Mouse (Mus musculus): ENCODE results near the gene Htra2.

Htra2 gene

GRCm38 (mm10) chr6:83070311-83071219, 15.5 kb upstream of the Htra2 start:
- no peak for DNase-seq (ENCODE audit: low spot score in 2 of 2)

- DNase-seq (ENCODE audit: low spot score in 2 of 2) = no peak
These were observed 15.0 kb upstream of the Htra2 start, which contains the start of gene Tlx2 for GRCm38 (mm10) chr6:83070247-83070310. Gene Tlx2, minus strand, starts transcription at chr6:83070293.

GRCm38 (mm10) chr6:83069488-83070246, 14.6 kb upstream of the Htra2 start:
- DNase-seq (ENCODE audit: low spot score in 2 of 2) = no peak

GRCm38 (mm10) chr6:83068706-83069487, 13.8 kb upstream of the Htra2 start:
- DNase-seq (ENCODE audit: low spot score in 2 of 2) = no peak

GRCm38 (mm10) chr6:83068221-83068620, 13.1 kb upstream of the Htra2 start:
- no peak for DNase-seq (ENCODE audit: low spot score in 2 of 2)

- DNase-seq (ENCODE audit: low spot score in 2 of 2) = no peak
These were observed 11.4 kb upstream of the Htra2 start for GRCm38 (mm10) chr6:83066441-83066840.

GRCm38 (mm10) chr6:83065995-83066394, 10.9 kb upstream of the Htra2 start:
- DNase-seq (ENCODE audit: low spot score in 2 of 2) = no peak

- no peak for DNase-seq (ENCODE audit: low spot score in 2 of 2)
These were observed 3.7 kb upstream of the Htra2 start for GRCm38 (mm10) chr6:83058725-83059124.

- peak in 1 of 2 experiments; percentile 44 for DNase-seq (ENCODE audit: low spot score in 2 of 2)
These were observed 2.7 kb upstream of the Htra2 start, which contains the start of gene Dqx1 for GRCm38 (mm10) chr6:83057790-83058189. Gene Dqx1, plus strand, starts transcription at chr6:83057844.

- peak; percentile 96 to 98 for DNase-seq (ENCODE audit: low spot score in 2 of 2)
These were observed 810 bp downstream of the Htra2 start, which contains the start of gene Aup1 for GRCm38 (mm10) chr6:83054074-83054851. Gene Aup1, plus strand, starts transcription at chr6:83054521.

GRCm38 (mm10) chr6:83053136-83053960, 1.7 kb downstream of the Htra2 start:
- DNase-seq (ENCODE audit: low spot score in 2 of 2) = peak in 1 of 2 experiments; percentile 42

GRCm38 (mm10) chr6:83049367-83049766, 5.7 kb downstream of the Htra2 start:
- DNase-seq (ENCODE audit: low spot score in 2 of 2) = no peak

- DNase-seq (ENCODE audit: low spot score in 2 of 2) = no peak
These were observed 10.3 kb downstream of the Htra2 start for GRCm38 (mm10) chr6:83044742-83045141.

GRCm38 (mm10) chr6:83043993-83044392, 11.1 kb downstream of the Htra2 start:
- no peak for DNase-seq (ENCODE audit: low spot score in 2 of 2)

GRCm38 (mm10) chr6:83043561-83043960, 11.5 kb downstream of the Htra2 start:
- DNase-seq (ENCODE audit: low spot score in 2 of 2) = no peak

GRCm38 (mm10) chr6:83040601-83041000, 14.5 kb downstream of the Htra2 start:
- no peak for DNase-seq (ENCODE audit: low spot score in 2 of 2)

GRCm38 (mm10) chr6:83038496-83039012, 16.5 kb downstream of the Htra2 start:
- DNase-seq (ENCODE audit: low spot score in 2 of 2) = peak; percentile 54 to 92

GRCm38 (mm10) chr6:83037188-83037587, 17.9 kb downstream of the Htra2 start:
- DNase-seq (ENCODE audit: low spot score in 2 of 2) = no peak

GRCm38 (mm10) chr6:83034463-83035055, 20.5 kb downstream of the Htra2 start:
- no peak for DNase-seq (ENCODE audit: low spot score in 2 of 2)

Measured in left cerebral cortex, adult 9 months (tissue).